Mouse (Mus musculus) CH12.LX (cell line): ENCODE data around the gene Ttl.

Experiments used
- CTCF ChIP-seq, 2 experiments: IDR thresholded peaks in 1 of 2; conservative IDR thresholded peaks in 1 of 2; 2 replicates each; pipeline ENCODE4 v1.5.1; 2011 to 2012; ENCODE audit warnings: low read depth in 2 of 2, low read length in 2 of 2, improper control_type of control experiment in 1 of 2, inconsistent platforms in 1 of 2, mild to moderate bottlenecking in 1 of 2, moderate library complexity in 1 of 2
- GABPA ChIP-seq: IDR thresholded peaks from 2 replicates; pipeline ENCODE4 v1.6.1; 2012; ENCODE audit warnings: low read depth, low read length, improper control_type of control experiment, inconsistent platforms; ENCODE audit not compliant: insufficient replicate concordance
- ZNF384 ChIP-seq: IDR thresholded peaks from 2 replicates; pipeline ENCODE4 v1.6.1; 2012; ENCODE audit warnings: low read depth, low read length, improper control_type of control experiment, inconsistent platforms

- peak in 1 of 2 experiments; percentile 54; a peak in 2 of 4 replicates for TF ChIP-seq CTCF (conservative IDR thresholded peaks at IDR 0.05 in 1 of 2, IDR thresholded peaks at IDR 0.05 in 1 of 2; ENCODE audit: low read depth in 2 of 2, low read length in 2 of 2)
- no peak for TF ChIP-seq ZNF384
- no peak for TF ChIP-seq GABPA
These were observed 25.2 kb upstream of the Ttl start for GRCm38 (mm10) chr2:129040567-129040966.
